Mouse (Mus musculus): Measurements from ENCODE around the gene Zfp316.

Gene Zfp316

DNA sequence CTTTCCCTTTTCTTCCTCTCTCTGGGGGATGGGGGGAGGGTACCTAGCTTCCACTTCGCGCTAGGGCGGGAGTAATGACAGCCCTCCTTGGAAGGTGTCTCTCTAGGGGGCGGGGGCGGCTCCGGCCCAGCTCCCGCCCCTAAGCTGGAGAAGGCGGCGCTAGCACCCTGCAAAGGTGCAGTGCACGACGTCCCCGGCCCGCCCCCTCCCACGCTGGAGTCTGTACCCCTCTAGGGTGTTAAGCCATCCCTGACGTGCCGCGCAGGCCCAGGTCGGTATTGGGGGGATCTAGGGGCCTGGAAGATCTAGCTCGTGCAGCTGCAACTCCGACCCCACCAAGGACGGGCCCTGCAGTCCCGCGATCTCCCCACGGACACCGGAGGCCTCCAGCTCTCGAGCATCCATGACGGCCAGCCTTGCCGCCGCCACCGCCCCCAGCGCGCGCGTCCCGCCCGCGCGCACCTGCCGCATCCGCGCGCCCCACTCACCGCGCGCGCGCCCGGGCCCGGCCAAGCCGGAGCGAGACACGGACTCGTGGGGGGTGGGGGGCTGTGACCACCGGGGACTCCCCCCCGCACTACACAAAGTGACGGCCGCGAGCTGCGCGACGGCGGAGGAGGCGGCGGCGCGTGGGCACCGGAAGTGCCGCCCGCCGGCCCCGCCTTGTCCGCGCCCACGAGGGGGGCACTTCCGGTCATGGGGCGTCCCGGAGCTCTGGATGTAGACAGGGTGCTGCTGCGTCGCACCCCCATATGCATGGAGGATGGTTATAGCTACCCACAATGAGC is at the start of gene Zfp316:
TSS of gene Zfp316 (minus strand) at position 660 of the 788 bp plus-strand sequence.
- DNase-seq, result peak; percentile 56 to 69

DNA sequence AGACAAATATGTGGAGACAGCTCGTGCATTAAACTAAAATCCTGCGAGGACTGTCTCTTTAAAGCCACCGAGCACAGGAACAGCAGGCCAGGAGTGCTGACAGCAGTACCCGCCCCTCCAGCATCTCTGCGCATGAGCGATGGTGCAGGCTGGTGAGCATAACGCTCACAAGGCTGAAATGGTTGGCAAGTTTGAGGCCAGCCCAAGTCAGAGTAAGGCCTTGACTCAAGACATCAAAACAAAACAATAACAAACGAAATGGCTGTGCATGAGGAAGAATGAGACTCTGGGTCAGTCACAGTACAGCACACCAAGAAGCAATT is 47.4 kb upstream of the Zfp316 start:
- no peak for DNase-seq

DNA sequence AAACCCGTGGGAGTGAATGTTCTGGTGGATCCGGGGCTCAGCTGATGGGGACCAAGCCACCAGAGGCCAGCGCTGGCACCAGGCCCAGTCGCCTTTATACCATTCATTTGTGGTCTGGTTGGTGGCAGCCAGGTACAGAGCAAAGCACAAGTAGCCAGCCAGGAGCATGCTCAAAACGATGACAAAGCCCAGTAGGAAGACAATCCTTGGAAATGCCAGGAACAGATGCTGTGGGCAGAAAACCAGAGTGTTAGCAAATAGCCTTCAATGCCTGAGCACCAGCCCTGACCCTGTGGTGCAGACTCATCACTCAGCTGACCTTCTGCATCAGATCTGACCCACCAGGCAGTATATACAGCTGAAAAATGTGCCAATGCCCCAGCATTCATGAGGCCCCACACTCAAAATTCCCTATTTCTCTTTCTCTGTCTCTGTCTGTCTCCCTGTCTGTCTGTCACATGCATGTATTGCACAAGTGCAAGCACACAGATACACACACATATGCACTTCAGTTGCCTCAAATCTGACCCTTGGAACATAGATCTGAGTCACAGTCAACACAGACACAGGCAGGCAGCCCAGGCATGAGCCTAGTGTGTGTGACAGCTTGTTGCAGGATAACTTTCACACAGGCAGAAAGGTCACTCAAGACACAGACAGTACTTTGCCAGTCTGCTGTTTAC is 46.9 kb upstream of the Zfp316 start:
- no peak for DNase-seq

DNA sequence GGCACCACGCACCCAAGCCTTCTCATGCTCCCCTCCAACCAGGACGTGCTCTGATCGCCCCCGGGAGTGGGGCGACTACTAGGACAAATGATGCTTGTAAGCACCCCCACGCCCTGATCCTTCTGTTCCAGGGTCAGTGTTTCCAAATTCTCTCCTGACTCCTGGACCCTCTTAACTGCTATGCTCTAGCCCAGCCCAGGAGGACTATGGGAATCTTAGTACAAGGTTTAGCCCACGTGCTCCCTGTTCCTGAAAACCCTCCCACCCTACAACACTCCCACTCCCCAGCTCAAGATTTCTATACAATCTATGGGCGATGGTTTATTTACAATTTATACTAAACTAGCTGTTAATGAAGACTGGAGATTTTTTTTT is 45.7 kb upstream of the Zfp316 start:
- no peak for DNase-seq

DNA sequence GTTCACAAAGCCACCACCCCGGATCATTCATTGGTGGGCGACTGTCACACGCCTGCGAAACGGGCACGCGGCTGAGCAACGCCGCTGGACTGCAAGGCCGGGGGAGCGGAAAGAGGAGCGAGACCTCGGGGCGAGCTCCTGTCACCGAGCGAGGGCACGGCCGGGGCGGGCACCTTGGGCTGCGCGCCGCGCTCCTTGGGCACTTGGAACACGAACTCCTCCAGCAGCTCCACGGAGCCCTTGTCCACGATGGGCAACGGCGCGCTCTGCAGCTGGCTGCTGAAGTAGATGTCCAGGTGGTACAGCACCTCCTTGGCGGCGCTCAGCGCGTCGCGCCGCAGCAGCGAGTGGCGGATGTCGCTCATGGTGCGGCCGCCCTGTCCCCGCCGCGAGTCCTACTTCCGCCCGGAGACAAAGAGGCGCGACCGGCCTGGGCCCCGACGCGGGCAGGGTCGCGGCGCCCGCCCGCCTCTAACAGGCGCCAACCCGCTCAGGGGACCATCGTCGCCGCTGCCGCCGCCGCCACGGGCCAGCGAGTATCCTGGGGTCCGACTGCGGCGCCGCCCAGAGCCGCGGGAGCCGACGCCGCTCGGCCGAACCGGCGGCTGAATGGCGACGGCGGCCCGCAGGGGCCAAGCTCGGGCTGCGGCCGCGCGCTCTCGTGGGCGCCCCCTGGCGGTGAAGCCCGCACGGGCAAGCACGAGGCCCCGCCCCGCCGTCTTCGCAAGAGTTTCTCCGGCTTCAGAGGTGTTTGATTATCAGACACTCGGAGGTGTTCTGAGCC is 45.1 kb upstream of the Zfp316 start, which contains the start of gene E130309D02Rik:
TSS of gene E130309D02Rik (minus strand) at position 631 of the 784 bp plus-strand sequence.
- peak; percentile 86 to 87 for DNase-seq

DNA sequence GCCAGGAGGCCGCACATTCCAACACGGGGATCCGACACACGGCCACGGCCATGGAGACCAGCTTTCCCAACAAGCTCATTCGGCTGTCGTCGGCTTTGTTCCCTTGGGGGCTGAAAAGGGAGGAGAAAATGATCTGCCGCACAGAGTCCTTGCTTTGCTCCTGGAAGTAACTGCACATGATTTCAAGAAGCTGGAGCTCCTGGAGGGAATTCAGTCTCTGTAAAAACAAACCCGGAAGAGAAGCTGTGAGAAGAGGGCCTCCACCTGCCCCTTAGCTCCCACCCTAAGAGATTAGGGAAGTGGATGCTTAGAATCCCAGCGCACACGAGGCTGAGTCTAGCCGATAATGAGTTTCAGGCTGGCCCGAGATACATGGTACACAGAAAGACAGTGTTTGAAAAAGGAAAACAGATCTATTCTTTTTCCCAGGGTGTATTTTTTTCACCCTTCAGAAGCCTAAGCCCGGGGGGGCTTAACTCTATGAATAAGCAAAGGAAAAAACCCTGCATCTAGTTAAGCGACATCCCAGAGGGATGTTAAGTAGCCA is 44.4 kb upstream of the Zfp316 start:
- DNase-seq, result no peak

DNA sequence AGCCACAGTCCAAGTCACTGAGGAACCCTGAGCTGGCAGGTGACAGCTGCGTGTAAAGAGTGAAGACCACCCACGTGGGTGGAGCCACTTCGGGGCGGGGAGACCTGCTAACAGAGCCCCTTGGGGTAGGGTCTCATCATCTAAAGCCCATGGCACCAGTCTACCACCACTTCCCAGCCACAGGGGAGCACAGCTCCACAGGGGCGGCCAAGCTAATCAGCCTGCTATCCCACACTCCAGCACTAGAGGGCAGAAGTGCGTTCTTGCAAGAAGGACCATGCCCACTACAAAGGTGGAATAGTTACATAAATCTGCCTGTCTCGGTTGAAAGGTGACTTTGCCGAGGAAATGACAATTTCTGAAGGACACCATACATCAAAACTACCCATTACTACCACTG is 42.1 kb upstream of the Zfp316 start:
- DNase-seq, result peak; percentile 71 to 80

DNA sequence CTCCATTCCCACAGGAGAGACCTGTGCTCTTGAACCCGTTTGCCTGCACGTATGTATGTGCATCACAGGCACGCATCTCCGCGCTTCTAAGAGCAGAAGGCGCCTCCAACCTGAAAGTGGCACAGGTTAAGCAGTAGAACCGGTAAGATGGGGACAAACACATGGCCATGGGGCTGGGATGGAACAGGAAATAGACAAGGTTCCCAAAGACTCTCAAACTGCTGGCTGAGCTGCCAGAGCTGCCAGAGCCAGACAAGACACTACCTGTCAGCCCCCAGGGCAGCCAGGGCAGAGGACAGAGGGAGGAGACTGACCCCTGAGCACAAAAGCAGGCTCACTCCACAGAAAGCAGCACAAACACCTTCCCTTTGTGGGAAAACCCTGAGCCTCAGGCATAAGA is 40.1 kb upstream of the Zfp316 start:
- no peak for DNase-seq

DNA sequence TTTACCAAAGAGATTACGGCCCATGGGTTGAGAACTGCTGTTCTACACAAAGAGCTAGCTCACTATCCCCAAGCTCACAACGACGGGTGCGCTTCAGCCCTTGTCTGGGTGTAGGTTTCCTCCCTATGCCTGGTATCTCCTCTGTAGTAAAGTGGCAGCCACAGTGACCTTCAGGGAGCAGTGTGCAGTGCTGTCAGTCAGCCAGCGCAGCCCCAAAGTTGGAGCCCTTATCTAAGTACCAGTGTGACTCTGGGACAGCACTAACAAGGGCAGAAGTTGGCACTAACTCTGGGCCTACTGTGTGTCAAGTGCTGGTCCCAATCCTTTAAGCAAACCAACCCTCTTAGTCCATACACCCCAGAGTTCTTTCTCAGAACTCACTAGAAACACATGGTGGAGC is 39.0 kb upstream of the Zfp316 start:
- DNase-seq, result no peak

DNA sequence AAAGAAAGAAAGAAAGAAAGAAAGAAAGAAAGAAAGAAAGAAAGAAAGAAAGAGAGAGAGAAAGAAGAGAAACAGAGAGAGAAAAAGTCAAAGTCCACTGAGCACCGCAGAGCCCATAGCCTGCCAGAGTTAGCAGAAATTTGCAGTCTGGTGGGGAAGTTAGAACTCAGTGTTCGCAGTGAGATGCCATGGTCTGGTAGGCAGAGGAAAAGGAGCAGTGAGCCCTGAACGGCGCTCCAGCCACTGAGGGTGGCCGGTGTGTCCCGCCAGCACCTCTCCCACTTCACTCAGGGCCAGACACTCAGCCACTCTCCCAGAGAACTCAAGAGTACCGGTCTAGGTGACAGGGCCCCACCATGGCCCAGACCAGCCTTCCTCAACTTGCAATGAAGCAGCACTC is 34.4 kb upstream of the Zfp316 start:
- DNase-seq, result no peak

DNA sequence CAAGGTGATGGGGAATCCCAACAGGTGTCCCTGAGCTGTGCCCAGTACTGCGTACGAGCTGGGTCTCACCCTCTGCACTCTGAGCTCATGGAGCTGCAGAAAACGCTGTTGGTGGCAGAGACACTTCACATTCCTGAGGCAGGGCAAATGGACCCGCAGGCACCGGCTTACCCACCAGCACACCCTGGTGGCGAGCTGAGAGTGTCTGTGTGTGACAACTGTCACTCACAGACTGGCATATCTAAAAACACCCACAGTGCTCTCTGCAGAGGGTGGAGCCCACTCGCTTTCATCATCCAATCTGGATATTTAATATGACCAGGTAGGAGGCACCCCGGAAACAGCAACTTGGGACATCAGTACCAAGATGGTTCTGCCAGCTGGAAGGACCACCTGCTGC is 31.5 kb upstream of the Zfp316 start:
- no peak for DNase-seq

DNA sequence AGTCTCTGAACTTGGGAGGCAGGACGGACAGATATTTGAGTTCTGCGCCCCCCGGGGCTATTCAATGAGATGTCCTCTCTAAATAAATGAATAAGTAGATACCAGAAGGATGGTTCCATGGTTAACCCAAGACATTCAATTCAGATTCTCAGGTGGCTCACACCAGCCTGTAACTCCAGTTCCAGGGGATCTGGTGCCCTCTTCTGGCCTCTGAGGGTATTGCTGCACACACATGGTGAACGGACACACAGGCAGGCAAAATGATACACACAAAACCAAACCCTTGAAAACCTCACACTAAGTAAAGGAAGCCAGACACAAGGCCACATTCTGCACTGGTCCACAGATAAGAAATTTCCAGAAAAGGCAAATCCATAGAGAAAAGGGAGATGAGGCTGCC is 29.9 kb upstream of the Zfp316 start:
- peak in 1 of 2 experiments; percentile 37 for DNase-seq

DNA sequence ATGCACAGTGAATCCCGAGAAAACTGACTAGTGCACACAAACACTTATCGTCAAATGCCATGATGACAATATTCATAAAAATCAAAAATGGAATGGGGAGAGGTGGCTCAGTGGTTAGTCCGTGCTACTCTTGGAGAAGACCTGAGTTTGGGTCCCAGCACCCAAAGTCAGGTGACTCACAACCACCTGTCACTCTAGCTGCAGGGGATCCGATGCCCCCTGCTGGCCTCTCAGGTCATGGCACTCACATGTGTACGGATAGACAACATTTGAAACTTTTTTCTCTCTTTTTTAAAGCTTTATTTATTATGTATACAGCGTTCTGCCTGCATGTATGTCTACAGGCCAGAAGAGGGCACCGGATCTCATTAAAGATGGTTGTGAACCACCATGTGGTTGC is 28.6 kb upstream of the Zfp316 start:
- no peak for DNase-seq

DNA sequence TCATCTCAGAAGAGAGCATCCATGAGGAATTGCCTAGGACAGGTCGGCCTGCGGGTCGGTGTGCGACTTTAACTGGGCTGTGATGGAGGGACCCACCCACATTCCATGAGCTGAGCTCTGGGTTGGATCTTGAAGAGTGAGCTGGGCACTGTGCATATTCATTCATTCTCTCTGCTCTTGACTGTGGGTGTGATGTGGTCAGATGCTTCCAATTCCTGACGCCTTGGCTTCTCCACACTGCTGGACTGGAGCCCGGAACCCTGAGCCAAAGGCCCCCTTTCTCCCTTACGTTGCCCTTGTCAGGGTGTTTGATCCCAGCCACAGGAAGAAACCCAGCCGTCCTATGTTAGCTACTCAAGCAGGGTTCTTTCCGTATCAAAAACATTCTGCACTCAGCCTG is 28.2 kb upstream of the Zfp316 start:
- DNase-seq, result no peak

DNA sequence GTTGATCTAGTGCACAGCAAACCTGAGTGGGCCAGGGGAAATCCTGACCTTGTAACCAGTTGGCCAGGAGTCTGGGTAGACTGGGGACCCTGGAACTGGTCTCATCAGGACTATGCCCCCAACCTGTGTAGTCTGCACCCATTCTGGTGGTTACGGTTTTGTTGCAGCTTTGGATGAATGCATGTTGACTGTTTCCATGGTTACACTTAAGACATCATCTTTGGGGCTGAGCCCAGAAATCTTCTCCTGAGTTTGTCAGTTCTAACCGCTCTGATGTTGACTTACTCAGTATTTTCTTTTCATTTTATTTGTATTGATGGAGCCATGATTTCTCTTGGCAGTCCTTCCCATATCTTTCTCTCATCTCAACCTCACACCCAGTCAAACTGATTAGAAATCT is 25.5 kb upstream of the Zfp316 start:
- no peak for DNase-seq

DNA sequence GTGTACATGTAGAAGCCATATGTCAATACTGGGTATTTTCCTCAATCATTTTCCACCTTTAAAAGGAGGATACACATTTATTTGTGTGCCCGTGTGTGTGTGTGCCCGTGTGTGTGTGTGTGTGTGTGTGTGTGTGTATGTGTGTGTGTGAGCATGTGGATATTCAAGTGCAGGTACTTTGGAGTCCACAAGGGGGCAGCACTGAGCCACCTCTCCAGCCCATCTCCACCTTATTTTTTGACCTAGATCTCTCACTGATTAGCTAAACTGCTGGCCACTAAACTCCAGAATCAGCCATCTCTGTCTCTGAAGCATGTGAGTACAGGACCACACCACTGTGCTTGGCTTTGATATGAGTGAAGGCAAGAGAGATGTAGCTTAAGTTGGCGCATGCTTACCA is 25.0 kb upstream of the Zfp316 start:
- no peak for DNase-seq

DNA sequence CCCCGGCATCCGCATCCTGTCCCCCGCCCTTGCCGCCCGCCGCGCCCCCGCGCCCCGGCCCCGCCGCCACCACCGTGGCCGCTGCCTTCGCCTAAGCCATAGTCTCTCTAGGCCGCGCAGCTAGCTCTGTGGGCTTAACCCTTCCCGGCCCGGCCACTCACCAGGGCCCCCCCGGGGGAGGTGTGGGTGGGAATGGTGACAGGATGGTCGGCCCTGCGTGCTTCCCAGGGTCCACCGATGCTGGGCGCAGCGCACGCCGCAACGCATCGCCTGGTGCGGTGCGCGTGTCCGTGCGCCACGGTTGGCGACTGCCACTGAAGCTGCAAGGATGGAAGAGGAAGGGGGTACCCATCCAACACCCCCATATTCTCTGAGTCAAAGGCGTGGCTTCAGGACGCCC is 23.6 kb upstream of the Zfp316 start, which contains the start of gene Zfp853:
TSS of gene Zfp853 (minus strand) at position 220 of the 400 bp plus-strand sequence.
- DNase-seq, result no peak

DNA sequence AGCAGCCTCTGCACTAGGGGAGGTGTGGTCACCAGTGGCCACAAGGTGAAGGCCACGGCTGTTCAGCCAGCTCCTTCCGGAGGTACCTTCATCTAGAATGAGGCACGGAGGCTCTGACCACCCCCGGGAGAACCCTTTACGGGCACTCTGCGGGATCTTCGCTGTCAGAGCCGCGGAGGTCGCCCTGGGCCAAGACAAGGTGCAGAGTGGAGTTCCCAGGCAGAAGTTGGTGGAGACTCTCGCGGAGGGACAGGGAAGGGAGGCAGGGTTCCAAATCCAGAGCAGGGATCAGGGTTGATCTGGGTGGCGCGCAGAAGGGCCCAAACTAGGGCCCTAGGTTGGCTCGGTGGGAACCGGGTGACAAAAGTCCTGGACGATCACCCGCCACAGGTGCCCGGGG is 23.1 kb upstream of the Zfp316 start:
- DNase-seq, result no peak

DNA sequence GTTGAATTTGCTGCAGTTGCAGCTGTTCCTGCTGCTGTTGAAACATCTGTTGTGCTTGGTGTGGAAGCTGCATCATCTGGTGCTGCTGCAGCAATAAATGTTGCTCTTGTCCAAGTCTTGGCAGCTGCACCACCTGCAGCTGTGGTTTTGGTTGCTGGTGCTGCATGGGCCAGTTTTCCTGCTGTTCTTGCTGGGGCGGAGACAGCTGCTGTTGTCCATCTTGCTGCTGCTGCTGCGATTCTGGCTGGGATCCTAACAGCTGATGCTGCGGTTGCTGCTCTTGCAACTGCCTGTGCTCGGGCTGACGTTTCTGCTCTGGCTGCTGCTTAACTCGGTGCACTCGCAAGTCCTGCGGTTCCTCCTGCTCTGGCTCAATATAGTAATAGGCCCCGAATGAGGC is 19.5 kb upstream of the Zfp316 start:
- no peak for DNase-seq

DNA sequence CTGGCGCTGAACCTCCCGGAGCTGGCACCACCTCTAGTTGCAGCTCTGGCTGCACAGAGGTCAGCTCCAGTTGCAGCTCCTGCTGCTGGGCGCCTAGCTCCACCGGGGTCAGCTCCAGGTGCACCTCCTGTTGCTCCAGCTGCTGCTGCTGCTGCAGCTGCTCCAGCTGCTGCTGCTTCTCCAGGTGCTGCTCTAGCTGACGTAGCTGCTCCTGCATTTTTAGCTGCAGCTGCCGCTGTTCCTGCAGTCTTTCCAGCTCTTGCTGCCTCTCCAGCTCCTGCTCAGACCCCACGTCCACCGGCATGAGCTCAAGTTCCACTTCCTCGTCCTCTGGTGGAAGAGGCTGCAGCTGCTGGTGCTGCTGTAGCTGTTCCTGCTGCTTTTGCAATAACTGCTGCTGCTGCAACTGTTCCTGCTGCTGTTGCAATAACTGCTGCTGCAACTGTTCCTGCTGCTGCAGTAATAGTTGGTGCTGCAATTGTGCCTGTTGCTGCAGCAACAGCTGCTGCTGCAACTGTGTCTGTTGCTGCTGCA is 18.6 kb upstream of the Zfp316 start:
- no peak for DNase-seq

DNA sequence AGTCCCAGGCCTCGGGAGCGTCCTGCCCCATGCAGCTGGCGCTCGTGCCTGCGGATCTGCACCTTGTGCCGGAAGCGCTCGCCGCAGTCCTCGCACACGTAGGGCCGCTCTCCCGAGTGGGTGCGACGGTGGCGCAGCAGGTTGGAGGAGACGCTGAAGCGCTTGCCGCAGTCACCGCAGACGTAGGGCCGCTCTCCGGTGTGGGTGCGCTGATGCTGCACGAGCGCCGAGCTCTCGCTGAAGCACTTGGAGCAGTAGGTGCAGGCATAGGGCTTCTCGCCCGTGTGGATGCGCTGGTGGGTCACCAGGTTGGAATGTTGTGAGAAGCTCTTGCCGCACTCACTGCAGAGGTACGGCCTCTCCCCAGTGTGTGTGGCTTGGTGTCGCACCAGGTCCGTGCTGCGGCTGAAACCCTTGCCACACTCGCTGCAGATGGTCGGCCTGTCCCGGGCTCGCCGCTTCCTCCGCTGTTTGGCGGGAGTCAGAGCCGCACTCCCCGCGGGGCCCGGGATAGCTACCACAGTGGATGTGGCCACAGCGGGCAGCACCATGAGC is 18.0 kb upstream of the Zfp316 start:
- no peak for DNase-seq

DNA sequence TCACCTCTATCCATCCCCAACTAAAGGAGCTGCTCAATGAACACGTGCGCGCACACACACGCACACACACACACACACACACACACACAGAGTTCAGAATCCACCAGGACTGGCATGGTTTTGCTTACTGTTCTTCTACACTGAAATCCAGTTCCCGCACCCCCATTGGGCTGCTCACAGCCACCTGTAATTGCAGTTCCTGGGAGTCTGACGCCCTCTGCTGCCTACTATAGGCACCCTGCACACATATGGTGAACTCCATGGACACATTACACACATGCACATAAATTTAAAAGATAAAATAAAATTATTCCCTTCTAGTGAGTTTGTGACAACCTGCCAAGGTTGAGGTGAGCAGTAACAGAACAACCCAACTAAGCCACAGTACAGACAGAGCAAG is 14.9 kb upstream of the Zfp316 start:
- no peak for DNase-seq

DNA sequence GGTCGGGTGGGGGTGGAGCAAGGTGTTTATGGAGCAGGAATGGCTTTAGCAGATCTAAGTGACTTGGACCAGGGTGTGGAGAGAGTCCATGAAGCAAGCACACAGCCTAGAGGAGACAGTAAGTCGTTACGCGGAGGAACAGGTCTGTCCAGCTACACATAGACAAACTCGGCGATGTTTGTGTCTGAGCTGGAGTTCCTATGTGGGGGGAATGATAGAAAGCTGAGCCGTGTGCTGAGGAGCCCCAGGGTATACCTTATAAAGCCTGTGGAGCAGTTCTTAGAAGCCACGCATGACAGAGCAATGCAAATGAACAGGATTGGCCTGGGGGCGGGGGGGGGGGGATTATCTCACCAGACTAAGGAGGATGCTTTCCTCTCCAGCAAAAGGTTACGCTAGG is 9.4 kb upstream of the Zfp316 start:
- no peak for DNase-seq

All from lung, adult 18-20 months (tissue).